Mouse (Mus musculus) cerebellum, adult 2 months (tissue): ENCODE results near the gene Tspan14.

Experiments used
- CTCF ChIP-seq: fragments of 200-500 bp; IDR thresholded peaks from 2 replicates; pipeline ENCODE4 v1.5.1; 2011; ENCODE audit warnings: low read depth, mild to moderate bottlenecking, control low read depth, low read length, moderate library complexity, borderline replicate concordance; ENCODE audit not compliant: insufficient read depth
- POLR2A ChIP-seq: fragments of 200-500 bp; IDR thresholded peaks from 2 replicates; pipeline ENCODE4 v1.6.1; 2011; ENCODE audit warnings: low read length, control low read depth, borderline replicate concordance; ENCODE audit not compliant: insufficient read depth

DNA sequence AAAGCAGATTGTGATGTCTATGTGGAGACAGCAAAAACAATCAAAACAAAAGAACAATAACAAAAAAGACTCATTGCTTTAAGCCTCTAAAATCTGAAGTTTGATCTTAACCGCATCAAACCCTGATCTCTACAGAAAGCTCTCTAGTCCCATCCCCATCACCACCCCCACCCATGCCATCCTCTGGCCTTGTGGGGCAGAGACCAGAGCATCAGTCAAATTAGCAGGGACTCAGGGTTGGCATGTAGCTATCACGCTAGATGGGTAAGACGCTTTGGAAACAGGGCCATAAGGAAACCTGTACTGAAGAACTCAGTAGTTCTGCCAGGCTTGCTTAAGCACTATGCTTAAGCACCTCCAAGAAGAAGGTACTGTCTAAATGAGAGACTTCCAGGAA lies 2.4 kb downstream of the Tspan14 start:
- TF ChIP-seq CTCF (no peak), POLR2A (no peak)
